Mouse (Mus musculus) bone marrow, adult 2 months (tissue): Measurements from ENCODE around the gene Hoxc10.

Experiments
- CTCF ChIP-seq: fragments of 200-500 bp; IDR thresholded peaks from 2 replicates; pipeline ENCODE4 v1.5.1; 2011; ENCODE audit warnings: low read length, control low read depth; ENCODE audit not compliant: control insufficient read depth, insufficient read depth
- POLR2A ChIP-seq: fragments of 200-500 bp; IDR thresholded peaks from 2 replicates; pipeline ENCODE4 v1.6.1; 2011; ENCODE audit warnings: low read depth, mild to moderate bottlenecking, control low read depth, low read length, borderline replicate concordance; ENCODE audit not compliant: control insufficient read depth

GRCm38 (mm10) chr15:102921053-102922011, 45.3 kb upstream of the Hoxc10 start, which contains the start of gene Hoxc13:
- no peak for TF ChIP-seq CTCF
- TF ChIP-seq POLR2A = no peak
